Mouse (Mus musculus): Measurements from ENCODE around the gene Gzma. TPM values are rescaled to one million over a fixed set of nuclear protein-coding genes. Genes with fewer than 3 reads are reported as not detected.
A peak's percentile ranks its signal among the peaks of the same experiment; 100 is the strongest.

Gzma gene
- polyA plus RNA-seq, 1 experiment from 2014 or later, result 2.7 TPM

DNA sequence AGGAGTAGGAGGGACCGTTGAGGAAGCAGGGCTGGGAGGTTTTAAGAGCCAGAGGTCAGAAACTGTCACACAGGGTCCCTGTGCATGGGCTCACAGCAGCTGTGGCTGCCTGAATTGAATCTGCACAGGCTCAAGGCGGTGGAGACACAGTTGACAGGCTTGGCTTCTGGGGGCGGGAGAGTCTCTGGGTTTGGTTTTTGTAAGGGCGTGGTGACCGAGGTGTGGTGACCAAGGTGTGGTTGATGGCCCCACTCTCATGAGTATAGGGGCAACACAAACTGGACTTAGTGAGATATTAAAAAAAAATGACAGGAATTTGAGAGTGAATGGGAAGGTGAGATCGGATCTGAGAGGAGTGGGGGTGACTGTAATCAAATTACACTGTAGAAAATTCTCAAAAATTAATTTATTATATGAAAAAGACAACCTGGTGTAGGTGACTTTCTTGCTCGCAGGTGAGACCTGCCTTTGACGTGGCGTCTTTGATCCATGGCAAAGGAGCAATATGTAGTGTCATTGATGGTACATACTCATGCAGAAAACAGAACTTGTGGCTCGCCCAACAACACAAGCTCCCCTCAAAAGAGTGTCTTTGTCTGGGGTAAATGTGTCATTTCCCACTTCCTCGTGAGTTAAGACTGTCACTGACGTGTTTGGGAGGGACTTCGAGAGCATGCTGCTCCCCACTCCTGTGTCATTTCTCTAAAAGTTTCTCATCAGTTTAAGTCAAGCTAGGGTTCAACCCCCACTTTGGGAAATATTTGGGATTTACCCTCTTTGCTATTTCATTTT lies 13.4 kb downstream of the Gzma start:
- H3K27ac ChIP-seq, result no peak overlapping the region
- 77% methylated on average over 13 of the region's 13 CpGs for whole genome bisulfite sequencing

DNA sequence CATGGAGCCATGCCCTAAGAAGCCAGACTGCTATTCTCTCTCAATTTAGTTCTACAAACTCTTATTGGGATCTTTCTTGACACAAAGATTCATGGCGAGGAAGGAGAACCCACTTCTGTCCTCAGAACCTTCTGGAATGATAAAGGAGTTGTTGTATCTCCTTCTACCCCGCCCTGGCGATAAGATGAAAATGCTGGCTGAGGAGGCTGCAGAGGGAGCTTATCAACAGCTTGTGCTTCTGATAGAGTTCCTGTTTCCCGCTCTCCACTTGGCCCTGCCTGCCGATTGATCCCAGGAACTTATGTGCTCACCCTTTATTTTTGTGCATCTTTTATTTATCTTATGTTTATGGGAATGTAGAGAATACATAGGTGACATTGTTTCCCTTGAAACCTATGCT lies 16.0 kb downstream of the Gzma start:
- Histone ChIP-seq H3K27ac (no peak overlapping the region), H3K4me3 (replicated peaks) (no peak overlapping the region), H3K9ac (no peak overlapping the region), H3K4me2 (replicated peaks) (no peak overlapping the region), H3K36me3 (no peaks in the 10 kb centered on the region), H3K27me3 (replicated peaks) (no peaks in the 10 kb centered on the region), H3K4me1 (replicated peaks) (no peaks in the 10 kb centered on the region), H3K9me3 (no peaks in the 10 kb centered on the region)
- ATAC-seq, result no peak
- 54% methylated on average over 5 of the region's 5 CpGs for WGBS

More for the DNA sequence above, 13.4 kb downstream of the Gzma start:
- Histone ChIP-seq H3K9ac (no peak overlapping the region), H3K27me3 (replicated peaks) (no peaks in the 10 kb centered on the region), H3K4me1 (replicated peaks) (no peaks in the 10 kb centered on the region), H3K4me2 (replicated peaks) (no peak overlapping the region), H3K9me3 (no peaks in the 10 kb centered on the region), H3K4me3 (replicated peaks) (no peak overlapping the region), H3K36me3 (no peaks in the 10 kb centered on the region)
- ATAC-seq, result no peak

DNA sequence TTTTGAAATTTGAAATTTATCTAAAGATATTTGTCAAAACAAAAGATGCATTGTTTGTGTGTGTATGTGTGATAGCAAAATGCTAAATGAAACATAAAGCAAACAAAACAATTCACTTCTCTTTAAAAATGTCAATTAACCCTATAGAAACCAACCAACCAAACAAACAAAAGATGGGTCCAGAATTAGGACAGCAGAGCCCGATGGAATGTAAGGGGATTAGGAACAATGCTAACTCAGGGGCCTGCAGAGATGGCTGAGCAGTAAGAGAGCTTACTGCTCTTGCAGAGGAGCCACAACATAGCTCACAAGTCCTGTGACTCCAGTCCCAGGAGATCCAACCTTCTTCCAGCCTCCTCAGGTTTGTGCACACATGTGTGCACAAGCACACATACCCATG lies 18.7 kb downstream of the Gzma start:
- Histone ChIP-seq H3K4me2 (replicated peaks) (no peak overlapping the region), H3K9me3 (no peaks in the 10 kb centered on the region), H3K36me3 (no peaks in the 10 kb centered on the region), H3K4me1 (replicated peaks) (no peaks in the 10 kb centered on the region), H3K9ac (no peak overlapping the region), H3K4me3 (replicated peaks) (no peak overlapping the region), H3K27me3 (replicated peaks) (no peaks in the 10 kb centered on the region), H3K27ac (no peak overlapping the region)
- ATAC-seq, result no peak
- 63% methylated on average over 1 of the region's 1 CpGs for WGBS

DNA sequence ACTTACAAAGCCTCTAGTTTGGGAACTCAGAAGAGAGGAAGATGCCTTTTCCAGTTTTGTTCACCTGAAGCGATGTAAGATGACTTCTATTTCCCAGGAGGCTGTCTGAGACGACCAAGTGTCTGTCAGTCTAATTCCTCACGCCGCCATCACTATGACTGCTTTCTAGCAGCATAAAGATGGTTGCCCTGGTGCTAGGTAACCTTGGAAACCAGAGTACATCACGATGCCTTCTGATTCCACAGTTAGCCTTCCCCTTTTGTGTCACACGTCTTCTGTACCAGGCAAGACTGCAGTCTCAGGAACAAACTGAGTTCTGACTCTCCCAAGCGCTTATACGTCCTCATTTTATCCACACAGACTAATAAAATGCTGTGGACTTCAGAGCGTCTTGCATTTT lies 21.8 kb downstream of the Gzma start:
- Histone ChIP-seq H3K27ac (no peak overlapping the region), H3K4me3 (replicated peaks) (no peak overlapping the region), H3K4me2 (replicated peaks) (no peak overlapping the region), H3K36me3 (no peaks in the 10 kb centered on the region), H3K9me3 (no peaks in the 10 kb centered on the region), H3K27me3 (replicated peaks) (no peaks in the 10 kb centered on the region), H3K4me1 (replicated peaks) (no peaks in the 10 kb centered on the region), H3K9ac (no peak overlapping the region)
- ATAC-seq, result no peak
- WGBS, result 83% methylated on average over 9 of the region's 9 CpGs

DNA sequence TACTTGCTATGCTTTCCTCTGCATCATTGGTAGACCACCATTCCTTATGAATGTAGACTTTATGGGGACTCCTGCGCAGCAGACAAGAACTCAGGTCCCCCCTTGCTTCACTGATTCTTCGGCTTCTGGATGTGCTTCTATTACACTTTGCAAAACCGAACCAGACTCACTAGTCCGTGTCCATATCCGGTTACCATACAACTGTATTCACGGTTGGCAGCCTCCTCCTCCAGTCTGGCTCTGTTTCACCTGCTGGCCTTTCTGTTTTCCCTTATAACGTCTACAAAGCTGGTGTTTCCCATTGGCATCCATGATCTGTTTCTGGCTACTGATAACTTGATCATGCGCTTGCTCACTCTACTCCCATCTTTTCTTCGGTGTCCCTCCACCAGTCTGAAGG lies 36.2 kb downstream of the Gzma start:
- Histone ChIP-seq H3K27me3 (replicated peaks) (no peaks in the 10 kb centered on the region), H3K36me3 (no peaks in the 10 kb centered on the region), H3K4me1 (replicated peaks) (no peaks in the 10 kb centered on the region), H3K27ac (no peak overlapping the region), H3K4me2 (replicated peaks) (no peak overlapping the region), H3K9me3 (no peaks in the 10 kb centered on the region), H3K9ac (no peak overlapping the region), H3K4me3 (replicated peaks) (no peak overlapping the region)
- WGBS, result 91% methylated on average over 9 of the region's 9 CpGs
- ATAC-seq, result no peak

DNA sequence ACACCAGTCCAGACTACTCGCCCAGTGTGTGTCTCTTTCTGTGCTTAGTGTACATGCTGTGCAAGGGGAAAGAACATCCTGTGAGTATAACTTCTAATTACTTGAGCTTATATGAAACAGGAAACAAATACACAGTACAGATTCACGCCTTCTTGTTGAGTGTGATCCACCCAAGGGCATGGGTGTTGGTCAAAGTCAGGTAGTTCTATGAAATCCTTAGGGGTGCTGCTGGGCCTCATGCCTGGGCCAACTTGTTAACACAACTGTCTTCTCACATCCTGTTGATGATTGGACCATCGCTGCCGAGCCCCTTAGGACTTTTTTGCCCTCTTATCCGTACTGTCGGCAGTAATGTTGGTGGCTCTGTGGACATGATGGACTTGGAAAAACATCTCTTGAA lies 39.0 kb downstream of the Gzma start:
- Histone ChIP-seq H3K4me1 (replicated peaks) (no peaks in the 10 kb centered on the region), H3K27me3 (replicated peaks) (no peaks in the 10 kb centered on the region), H3K4me2 (replicated peaks) (no peak overlapping the region), H3K36me3 (no peaks in the 10 kb centered on the region), H3K27ac (no peak overlapping the region), H3K9me3 (no peaks in the 10 kb centered on the region), H3K9ac (no peak overlapping the region), H3K4me3 (replicated peaks) (no peak overlapping the region)
- 89% methylated on average over 6 of the region's 6 CpGs for WGBS
- ATAC-seq, result no peak

DNA sequence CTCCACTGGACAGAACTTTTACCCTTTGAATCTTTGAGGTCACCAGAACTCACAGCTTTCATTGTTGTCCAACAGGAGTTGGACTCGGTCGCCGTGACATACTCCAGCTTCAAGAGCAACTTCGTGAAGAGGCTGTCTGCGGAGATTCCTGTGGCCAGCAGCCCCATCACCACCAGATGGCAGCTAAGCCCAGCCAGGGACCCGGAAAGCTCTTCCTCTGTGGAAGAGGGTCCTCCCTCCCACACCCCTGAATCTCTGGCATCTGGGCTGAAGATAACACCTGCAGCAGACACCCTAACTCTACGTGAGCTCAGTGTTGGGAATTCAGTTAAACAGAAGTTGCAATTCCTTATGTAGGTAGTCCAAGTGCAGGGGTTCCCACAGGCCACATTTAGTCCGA lies 45.0 kb downstream of the Gzma start:
- no peak for ATAC-seq
- Histone ChIP-seq H3K36me3 (no peaks in the 10 kb centered on the region), H3K9me3 (no peaks in the 10 kb centered on the region), H3K27ac (no peak overlapping the region), H3K9ac (no peak overlapping the region), H3K4me2 (replicated peaks) (no peak overlapping the region), H3K4me1 (replicated peaks) (no peaks in the 10 kb centered on the region), H3K4me3 (replicated peaks) (no peak overlapping the region), H3K27me3 (replicated peaks) (no peaks in the 10 kb centered on the region)
- 38% methylated on average over 8 of the region's 8 CpGs for WGBS

DNA sequence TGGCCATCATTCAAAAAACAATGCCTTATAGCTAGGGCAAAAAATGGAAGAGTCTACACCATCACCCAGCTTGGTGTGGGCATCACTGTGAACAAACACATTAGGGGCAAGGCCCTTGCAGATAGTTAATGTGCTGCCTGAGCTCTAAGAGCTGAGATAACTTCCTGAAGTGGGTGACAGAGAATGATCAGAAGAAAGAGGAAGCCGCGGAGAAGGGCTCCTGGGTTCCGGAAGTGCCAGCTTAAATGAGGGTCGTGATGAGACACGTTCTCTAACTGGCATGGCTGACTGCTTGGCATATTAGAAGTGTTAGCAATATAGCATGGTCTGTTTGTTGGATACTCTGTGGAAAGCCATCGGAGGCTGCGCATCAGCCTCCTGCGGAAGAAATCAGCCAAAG lies 46.6 kb downstream of the Gzma start:
- no peaks in the 10 kb centered on the region for H3K27me3 ChIP-seq (replicated peaks)
- H3K9ac ChIP-seq, result no peak overlapping the region
- H3K4me1 ChIP-seq (replicated peaks), result no peaks in the 10 kb centered on the region
- H3K27ac ChIP-seq, result no peak overlapping the region
- ATAC-seq, result no peak
- WGBS, result 89% methylated on average over 8 of the region's 8 CpGs
- H3K36me3 ChIP-seq, result no peaks in the 10 kb centered on the region
- H3K9me3 ChIP-seq, result no peaks in the 10 kb centered on the region
- H3K4me2 ChIP-seq (replicated peaks), result no peak overlapping the region
- H3K4me3 ChIP-seq (replicated peaks), result no peak overlapping the region

DNA sequence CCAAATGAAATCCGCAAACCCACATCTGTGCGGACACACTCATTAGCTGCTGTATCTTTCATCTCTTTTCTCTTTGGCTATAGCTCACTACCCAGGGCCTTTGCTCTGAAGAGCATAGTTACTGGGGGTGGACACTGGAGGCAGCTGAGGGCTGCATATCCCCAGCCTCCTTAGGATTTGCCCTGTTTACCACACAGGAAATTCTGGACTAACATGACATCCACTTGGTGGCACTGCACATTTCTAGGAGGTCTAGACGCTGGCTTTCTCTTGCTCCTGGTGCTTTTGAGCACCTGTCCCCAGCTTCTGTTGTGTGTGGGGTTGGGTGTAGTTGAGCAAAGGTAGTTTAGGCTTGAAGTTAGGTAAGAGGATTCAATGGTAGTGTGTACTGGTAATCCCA lies 53.1 kb downstream of the Gzma start:
- Histone ChIP-seq H3K4me1 (replicated peaks) (no peaks in the 10 kb centered on the region), H3K36me3 (peaks cover 4% of the 10 kb centered on the region; the same call in 1 of the 2 replicates)
- no peak for ATAC-seq

DNA sequence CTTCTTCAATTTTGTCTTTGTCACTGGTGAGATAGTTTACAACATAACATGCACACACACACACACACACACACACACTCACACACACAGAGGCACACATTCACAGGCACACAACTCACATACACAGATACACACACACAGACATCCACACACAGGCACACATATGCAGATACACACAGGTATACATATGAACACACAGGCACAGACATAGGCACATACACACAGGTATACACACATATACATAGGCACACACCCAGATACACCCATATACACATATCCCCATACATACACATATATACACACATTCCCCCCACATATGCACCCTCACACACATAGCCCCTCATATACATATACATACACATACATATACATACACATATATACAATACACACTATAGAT lies 53.8 kb downstream of the Gzma start:
- H3K9me3 ChIP-seq, result no peaks in the 10 kb centered on the region
- no peak overlapping the region for H3K27ac ChIP-seq
- no peak overlapping the region for H3K4me2 ChIP-seq (replicated peaks)
- peaks cover 7% of the 10 kb centered on the region; the same call in 1 of the 2 replicates for H3K36me3 ChIP-seq
- no peaks in the 10 kb centered on the region for H3K4me1 ChIP-seq (replicated peaks)
- H3K9ac ChIP-seq, result no peak overlapping the region
- no peak overlapping the region for H3K4me3 ChIP-seq (replicated peaks)
- H3K27me3 ChIP-seq (replicated peaks), result no peaks in the 10 kb centered on the region
- peak; percentile 24 for ATAC-seq

More for the DNA sequence above, 53.1 kb downstream of the Gzma start:
- H3K9me3 ChIP-seq, result no peaks in the 10 kb centered on the region
- WGBS, result 70% methylated on average over 3 of the region's 3 CpGs
- H3K27me3 ChIP-seq (replicated peaks), result no peaks in the 10 kb centered on the region
- H3K4me2 ChIP-seq (replicated peaks), result no peak overlapping the region
- no peak overlapping the region for H3K27ac ChIP-seq
- H3K4me3 ChIP-seq (replicated peaks), result no peak overlapping the region
- H3K9ac ChIP-seq, result no peak overlapping the region

DNA sequence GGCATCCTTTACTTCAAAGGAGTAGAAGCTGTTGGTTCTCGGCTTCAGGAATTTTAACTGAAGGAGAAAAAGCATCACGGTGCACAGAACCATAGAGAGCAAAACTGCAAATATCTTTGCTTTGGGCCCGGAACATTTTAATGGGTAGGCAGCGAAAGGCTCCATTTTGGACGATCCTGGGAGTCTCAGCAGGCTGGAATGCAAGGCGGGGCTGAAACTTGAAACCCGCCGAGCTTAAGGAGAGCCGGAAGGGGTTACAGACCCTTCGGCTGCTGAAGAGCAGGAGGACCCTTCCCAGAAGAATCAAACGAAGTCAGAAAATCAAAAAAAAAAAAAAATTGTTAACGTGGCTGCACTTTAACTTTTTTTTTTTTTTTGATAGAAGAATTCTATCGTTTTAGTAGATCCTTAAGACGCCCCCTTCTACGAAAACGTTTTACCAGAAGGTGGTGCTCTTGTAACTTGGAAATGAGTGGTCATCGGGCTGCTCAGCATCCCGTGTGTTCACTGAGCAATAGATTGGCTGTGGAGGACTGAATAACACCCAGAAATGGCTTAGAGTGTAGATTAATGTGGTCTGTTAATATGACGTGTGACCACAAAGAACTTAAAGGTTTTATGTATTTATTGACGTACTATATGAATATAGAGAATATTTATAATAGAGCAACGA lies 54.4 kb downstream of the Gzma start, which contains the start of gene Gpx8:
Gpx8 (minus strand) TSS at position 200 of the 673 bp plus-strand sequence.
- no peaks in the 10 kb centered on the region for H3K9me3 ChIP-seq
- peak within 1 kb of the TSS; percentile 48 for H3K4me3 ChIP-seq (replicated peaks)
- H3K27ac ChIP-seq, result peak within 1 kb of the TSS; percentile 79
- H3K9ac ChIP-seq, result peak within 1 kb of the TSS; percentile 49
- no peaks in the 10 kb centered on the region for H3K27me3 ChIP-seq (replicated peaks)
- H3K4me2 ChIP-seq (replicated peaks), result peak within 1 kb of the TSS; percentile 49
- WGBS, result 3% methylated on average over 21 of the region's 21 CpGs
- peak; percentile 94 for ATAC-seq
- H3K4me1 ChIP-seq (replicated peaks), result no peaks in the 10 kb centered on the region
- H3K36me3 ChIP-seq, result peaks cover 7% of the 10 kb centered on the region; the same call in 1 of the 2 replicates

DNA sequence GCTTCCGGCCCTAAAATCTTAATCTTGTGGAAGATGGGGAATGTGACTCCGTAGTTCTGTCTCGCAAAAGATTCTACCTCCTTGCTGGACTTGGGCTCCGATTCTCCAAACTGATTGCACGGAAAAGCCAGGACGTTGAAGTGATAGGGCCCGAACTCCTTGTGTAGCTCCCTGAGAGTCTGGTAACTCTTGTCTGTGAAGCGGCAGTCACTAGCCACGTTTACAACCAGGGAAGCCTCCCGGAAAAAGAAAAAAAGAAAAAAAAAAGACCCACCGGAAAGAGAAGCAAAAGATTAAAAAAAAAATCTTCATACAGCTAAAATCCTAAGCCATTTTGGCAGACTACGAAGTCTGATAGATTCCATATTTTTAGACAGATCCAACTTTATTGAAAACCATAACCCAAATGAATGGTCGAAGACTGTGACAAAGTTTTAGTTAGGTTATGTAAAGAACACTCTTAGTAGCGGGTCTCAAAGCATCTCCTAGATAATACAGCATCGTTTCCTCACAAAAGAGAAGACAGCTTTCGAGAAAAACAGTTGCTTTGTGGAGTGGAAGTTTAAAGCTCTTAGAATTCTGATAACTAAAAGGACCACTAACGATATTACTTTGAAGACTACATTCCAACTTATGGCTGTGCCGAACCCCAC lies 55.2 kb downstream of the Gzma start:
- 10% methylated on average over 18 of the region's 18 CpGs for WGBS
- peak overlapping the region; percentile 49 for H3K4me2 ChIP-seq (replicated peaks)
- peak overlapping the region; percentile 49 for H3K9ac ChIP-seq
- no peaks in the 10 kb centered on the region for H3K9me3 ChIP-seq
- no peak for ATAC-seq
- H3K4me3 ChIP-seq (replicated peaks), result peak overlapping the region; percentile 48
- H3K27ac ChIP-seq, result peak overlapping the region; percentile 79
- no peaks in the 10 kb centered on the region for H3K4me1 ChIP-seq (replicated peaks)
- peaks cover 7% of the 10 kb centered on the region; the same call in 1 of the 2 replicates for H3K36me3 ChIP-seq
- H3K27me3 ChIP-seq (replicated peaks), result no peaks in the 10 kb centered on the region
